ENCODE assay signal across 16 mouse cellular contexts in genomic region chr13:46975930-46976329, GRCm38 (mm10). TPM values are rescaled to one million over a fixed set of nuclear protein-coding genes. Genes with fewer than 3 reads are reported as not detected.
DNase-seq lines count a peak whose midpoint lies in the region; ATAC-seq lines count a peak whose summit lies in the region.
"Had no signal": no experiment of that assay in that cellular context is flagged by ENCODE, and none has a peak within 500 bp of the region (broad histone marks: within the 10 kb centered on the region; RNA-seq: fewer than 3 reads in every experiment).

No protein-coding gene starts in this region.

- no peak for ATAC-seq in forebrain, embryonic 12.5 days (ENCODE audit: low FRiP score)
- ATAC-seq in forebrain, embryonic 15.5 days (replicated peaks) = no peak
- ATAC-seq in hematopoietic stem cell, adult 5-6 weeks (replicated peaks in 1 of 2; ENCODE audit: insufficient read depth in 1 of 2, low FRiP score in 2 of 2, low TSS enrichment in 1 of 2, low read depth in 1 of 2, poor library complexity in 2 of 2, severe bottlenecking in 2 of 2) = peak; percentile 45 to 46; a peak in 3 of 4 replicates
- no peak for ATAC-seq in midbrain, embryonic 12.5 days (ENCODE audit: low FRiP score, low read depth)
- no peak for ATAC-seq in activated CD4-positive, CD25-positive, alpha-beta regulatory T cell, adult 4 months

- H3K4me1 ChIP-seq in forebrain, embryonic 12.5 days = peaks cover 16% of the 10 kb centered on the region
- H3K4me1 ChIP-seq in forebrain, embryonic 15.5 days = peaks cover 6% of the 10 kb centered on the region
- peaks cover 9% of the 10 kb centered on the region for H3K4me1 ChIP-seq in midbrain, embryonic 12.5 days

- H3K9ac ChIP-seq in forebrain, embryonic 12.5 days = 0 out of 2 replicates have a peak overlapping the region, but pooled peaks have one; percentile 40
- no peak overlapping the region for H3K9ac ChIP-seq in forebrain, embryonic 15.5 days (replicated peaks)
- H3K9ac ChIP-seq in midbrain, embryonic 12.5 days (replicated peaks) = no peak overlapping the region
- H3K9ac ChIP-seq: liver, embryonic 13.5 days had no signal

- H3K27me3 ChIP-seq in forebrain, embryonic 12.5 days = no peaks in the 10 kb centered on the region
- H3K27me3 ChIP-seq in forebrain, embryonic 15.5 days = no peaks in the 10 kb centered on the region
- no peaks in the 10 kb centered on the region for H3K27me3 ChIP-seq in midbrain, embryonic 12.5 days
- H3K27me3 ChIP-seq: liver, embryonic 13.5 days; megakaryocyte, embryonic 14.5 days had no signal

- H3K4me2 ChIP-seq in forebrain, embryonic 12.5 days = peak overlapping the region; percentile 52
- no peak overlapping the region for H3K4me2 ChIP-seq in forebrain, embryonic 15.5 days (replicated peaks)
- H3K4me2 ChIP-seq in midbrain, embryonic 12.5 days (replicated peaks) = peak overlapping the region; percentile 49

- peak; percentile 96 for DNase-seq in 416B (ENCODE audit: low read depth)
- no peak for DNase-seq in urinary bladder, adult 2 months (ENCODE audit: low spot score)
- DNase-seq in heart, adult 9 months (ENCODE audit: low spot score in 2 of 2) = no peak
- DNase-seq: adrenal gland, adult 2 months; B cell, adult 2 months; cerebellum, postnatal 25 days; gastrocnemius, postnatal 10 days; kidney, adult 2 months; liver, embryonic 13.5 days; spleen, adult 18-20 months had no signal

- peak overlapping the region; percentile 75 for H3K27ac ChIP-seq in forebrain, embryonic 12.5 days
- H3K27ac ChIP-seq in forebrain, embryonic 15.5 days (replicated peaks) = no peak overlapping the region
- peak overlapping the region; percentile 80 for H3K27ac ChIP-seq in midbrain, embryonic 12.5 days (replicated peaks)
- H3K27ac ChIP-seq: liver, embryonic 13.5 days had no signal

- H3K4me3 ChIP-seq in forebrain, embryonic 12.5 days (replicated peaks) = no peak overlapping the region
- no peak overlapping the region for H3K4me3 ChIP-seq in forebrain, embryonic 15.5 days
- no peak overlapping the region for H3K4me3 ChIP-seq in midbrain, embryonic 12.5 days
- H3K4me3 ChIP-seq: megakaryocyte, embryonic 14.5 days had no signal

- H3K9me3 ChIP-seq in forebrain, embryonic 12.5 days = no peaks in the 10 kb centered on the region
- no peaks in the 10 kb centered on the region for H3K9me3 ChIP-seq in forebrain, embryonic 15.5 days
- H3K9me3 ChIP-seq in midbrain, embryonic 12.5 days = no peaks in the 10 kb centered on the region
- H3K9me3 ChIP-seq: liver, embryonic 13.5 days; megakaryocyte, embryonic 14.5 days had no signal

- H3K36me3 ChIP-seq in forebrain, embryonic 12.5 days (replicated peaks) = no peaks in the 10 kb centered on the region
- no peaks in the 10 kb centered on the region for H3K36me3 ChIP-seq in forebrain, embryonic 15.5 days
- H3K36me3 ChIP-seq in midbrain, embryonic 12.5 days = no peaks in the 10 kb centered on the region
- H3K36me3 ChIP-seq: liver, embryonic 13.5 days had no signal

- WGBS in forebrain, embryonic 12.5 days = 39% methylated on average over 4 of the region's 4 CpGs
- WGBS in forebrain, embryonic 15.5 days = 32% methylated on average over 4 of the region's 4 CpGs
- 48% methylated on average over 4 of the region's 4 CpGs for WGBS in midbrain, embryonic 12.5 days

RNA-seq across cellular contexts. Expression of gene Nhlrc1, which starts 38.7 kb away (rescaled TPM):
- 7.1 and 7.2 TPM in 2 replicates for polyA plus RNA-seq in forebrain, embryonic 12.5 days (2016; fragmentation: Nextera tagmentation; extraction: Ambion mirVana)
- 14.1 and 15.0 TPM in 2 replicates for polyA plus RNA-seq in forebrain, embryonic 15.5 days (2015; fragmentation: Nextera tagmentation; extraction: Ambion mirVana)
- 0.35 and 4.4 TPM in 2 replicates for total RNA-seq in hematopoietic stem cell, adult 5-6 weeks (2017)
- polyA plus RNA-seq in midbrain, embryonic 12.5 days (2016; fragmentation: Nextera tagmentation; extraction: Ambion mirVana) = 7.0 and 7.5 TPM in 2 replicates
- polyA plus RNA-seq in urinary bladder, adult 2 months (2012; rRNA removed) = 4.4 and 5.3 TPM in 2 replicates
- polyA plus RNA-seq in activated CD4-positive, CD25-positive, alpha-beta regulatory T cell, adult 4 months (2017; shearing (Covaris generic)) = under 1 TPM in 1 of 2 experiments, not detected in 1; 0.20 TPM

RNA-seq across cellular contexts. Expression of gene Kif13a, which starts 46.3 kb away (rescaled TPM):
- 13.0 and 18.5 TPM in 2 replicates for polyA plus RNA-seq in forebrain, embryonic 12.5 days (2016; fragmentation: Nextera tagmentation; extraction: Ambion mirVana)
- polyA plus RNA-seq in forebrain, embryonic 15.5 days (2015; fragmentation: Nextera tagmentation; extraction: Ambion mirVana) = 7.5 and 11.4 TPM in 2 replicates
- 44.0 and 54.7 TPM in 2 replicates for total RNA-seq in hematopoietic stem cell, adult 5-6 weeks (2017)
- polyA plus RNA-seq in midbrain, embryonic 12.5 days (2016; fragmentation: Nextera tagmentation; extraction: Ambion mirVana) = 22.0 and 24.3 TPM in 2 replicates
- polyA plus RNA-seq in urinary bladder, adult 2 months (2012; rRNA removed) = 25.5 and 35.3 TPM in 2 replicates
- polyA plus RNA-seq in activated CD4-positive, CD25-positive, alpha-beta regulatory T cell, adult 4 months (2017; shearing (Covaris generic)) = 1 to 10 TPM; 3.5 to 5.7 TPM

Comparison
In these comparisons a context has a peak if more than half of its experiments do, and no peak if none do; other contexts are left out.
1. ATAC-seq: peak in hematopoietic stem cell, adult 5-6 weeks (2 of 2); none in forebrain, embryonic 12.5 days (single experiment), forebrain, embryonic 15.5 days (single experiment), midbrain, embryonic 12.5 days (single experiment) and activated CD4-positive, CD25-positive, alpha-beta regulatory T cell, adult 4 months (single experiment).